Mouse (Mus musculus) ES-Bruce4 (cell line): ENCODE results near the gene 4932415D10Rik. TPM values are rescaled to one million over a fixed set of nuclear protein-coding genes. Genes with fewer than 3 reads are reported as not detected.

Source experiments
- H3K27ac ChIP-seq: 2 replicates; pipeline ENCODE4 v1.5.1; 2012; ENCODE audit warnings: low read length, inconsistent platforms; ENCODE audit not compliant: insufficient read depth
- H3K27me3 ChIP-seq: 2 replicates; pipeline ENCODE4 v1.6.1; 2012; ENCODE audit warnings: mild to moderate bottlenecking, low read length, inconsistent platforms; ENCODE audit not compliant: control insufficient read depth, poor library complexity, insufficient read depth, severe bottlenecking
- H3K36me3 ChIP-seq: 2 replicates; pipeline ENCODE4 v1.6.1; 2012; ENCODE audit warnings: inconsistent platforms, mild to moderate bottlenecking, low read length, moderate library complexity; ENCODE audit not compliant: control insufficient read depth, poor library complexity, insufficient read depth, severe bottlenecking
- H3K4me1 ChIP-seq: one replicate; pipeline ENCODE4 v1.8.1; 2011; ENCODE audit warnings: low read length; ENCODE audit not compliant: control insufficient read depth, insufficient read depth
- H3K4me3 ChIP-seq: 2 replicates; pipeline ENCODE4 v1.5.1; 2011; ENCODE audit warnings: low read depth, mild to moderate bottlenecking, low read length
- H3K9ac ChIP-seq: 2 replicates; pipeline ENCODE4 v1.6.1; 2012; ENCODE audit warnings: low read depth, mild to moderate bottlenecking, inconsistent platforms; ENCODE audit not compliant: poor library complexity, severe bottlenecking
- H3K9me3 ChIP-seq: replicated peaks from 2 replicates; pipeline ENCODE4 v1.6.1; 2012; ENCODE audit warnings: mild to moderate bottlenecking, low read length, inconsistent platforms; ENCODE audit not compliant: control insufficient read depth, poor library complexity, insufficient read depth, severe bottlenecking
- CTCF ChIP-seq: IDR thresholded peaks from one replicate; pipeline ENCODE4 v1.8.1; 2011; ENCODE audit warnings: low read depth, low read length
- EP300 ChIP-seq: IDR thresholded peaks from 2 replicates; pipeline ENCODE4 v1.6.1; 2011; ENCODE audit warnings: low read depth, low read length; ENCODE audit not compliant: insufficient read depth
- POLR2A ChIP-seq: IDR thresholded peaks from one replicate; pipeline ENCODE4 v1.8.1; 2011; ENCODE audit warnings: low read length; ENCODE audit not compliant: insufficient read depth
- polyA plus RNA-seq: library from polyadenylated mRNA; stranded (reverse); fragments of >200 nt; gene quantifications from 2 replicates; pipeline ENCODE4 v1.2.4, GENCODE M21; 2011; ENCODE audit warnings: low read depth; ENCODE audit not compliant: missing spikeins, insufficient read depth, insufficient read length

4932415D10Rik gene
- not detected in 2 replicates for polyA plus RNA-seq

- Histone ChIP-seq H3K4me1 (no peaks in the 10 kb centered on the region), H3K27me3 (no peaks in the 10 kb centered on the region), H3K9me3 (no peaks in the 10 kb centered on the region), H3K4me3 (no peak within 1 kb of the TSS), H3K27ac (no peak within 1 kb of the TSS), H3K9ac (no peak within 1 kb of the TSS), H3K36me3 (no peaks in the 10 kb centered on the region)
- TF ChIP-seq EP300 (no peak), POLR2A (no peak), CTCF (no peak)
These were observed at the start of gene 4932415D10Rik for GRCm38 (mm10) chr10:82316482-82316881. Gene 4932415D10Rik, minus strand, starts transcription at chr10:82316582.

GRCm38 (mm10) chr10:82361911-82362310 is 45.5 kb upstream of the 4932415D10Rik start:
- TF ChIP-seq EP300 (no peak), CTCF (peak; percentile 74)
- 0 out of 2 replicates have a peak, but pooled peaks cover 2% of the 10 kb centered on the region for H3K9me3 ChIP-seq
- H3K9ac ChIP-seq, result no peak overlapping the region
- no peak overlapping the region for H3K4me3 ChIP-seq
- H3K27ac ChIP-seq, result no peak overlapping the region
- H3K27me3 ChIP-seq, result no peaks in the 10 kb centered on the region
- no peaks in the 10 kb centered on the region for H3K36me3 ChIP-seq
- peaks cover 3% of the 10 kb centered on the region for H3K4me1 ChIP-seq

GRCm38 (mm10) chr10:82355401-82355800 is 39.0 kb upstream of the 4932415D10Rik start:
- H3K9ac ChIP-seq, result peak overlapping the region; percentile 82; the same call in 1 of the 2 replicates
- peaks cover 3% of the 10 kb centered on the region for H3K4me1 ChIP-seq
- TF ChIP-seq CTCF, result no peak
- TF ChIP-seq EP300, result no peak
- TF ChIP-seq POLR2A, result no peak
- H3K27ac ChIP-seq, result no peak overlapping the region
- H3K4me3 ChIP-seq, result no peak overlapping the region
- no peaks in the 10 kb centered on the region for H3K27me3 ChIP-seq
- no peaks in the 10 kb centered on the region for H3K9me3 ChIP-seq
- no peaks in the 10 kb centered on the region for H3K36me3 ChIP-seq

- peak within 1 kb of the TSS; percentile 82 for H3K9ac ChIP-seq
- TF ChIP-seq CTCF, result no peak
- TF ChIP-seq POLR2A, result no peak
- no peak for TF ChIP-seq EP300
- H3K4me3 ChIP-seq, result peak within 1 kb of the TSS; percentile 96
- no peaks in the 10 kb centered on the region for H3K36me3 ChIP-seq
- no peaks in the 10 kb centered on the region for H3K4me1 ChIP-seq
- H3K27ac ChIP-seq, result peak within 1 kb of the TSS; percentile 39
- no peaks in the 10 kb centered on the region for H3K27me3 ChIP-seq
- H3K9me3 ChIP-seq, result no peaks in the 10 kb centered on the region
These were observed 38.0 kb upstream of the 4932415D10Rik start, which contains the start of gene Gm4924 for GRCm38 (mm10) chr10:82354083-82355010. Gene Gm4924, plus strand, starts transcription at chr10:82354255.

- Histone ChIP-seq H3K9me3 (no peaks in the 10 kb centered on the region), H3K36me3 (no peaks in the 10 kb centered on the region), H3K27me3 (no peaks in the 10 kb centered on the region), H3K4me1 (no peaks in the 10 kb centered on the region), H3K9ac (no peak overlapping the region), H3K4me3 (no peak overlapping the region), H3K27ac (no peak overlapping the region)
- TF ChIP-seq EP300, result no peak
- no peak for TF ChIP-seq CTCF
- TF ChIP-seq POLR2A, result no peak
These were observed 13.4 kb upstream of the 4932415D10Rik start for GRCm38 (mm10) chr10:82329826-82330225.

GRCm38 (mm10) chr10:82320134-82320533 is 3.8 kb upstream of the 4932415D10Rik start:
- Histone ChIP-seq H3K27me3 (no peaks in the 10 kb centered on the region), H3K36me3 (no peaks in the 10 kb centered on the region), H3K27ac (no peak overlapping the region), H3K4me3 (no peak overlapping the region), H3K4me1 (no peaks in the 10 kb centered on the region), H3K9me3 (peaks cover 2% of the 10 kb centered on the region; the same call in 1 of the 2 replicates), H3K9ac (no peak overlapping the region)
- TF ChIP-seq POLR2A (no peak), EP300 (no peak), CTCF (no peak)
